Mouse (Mus musculus) spleen, adult 2 months (tissue): ENCODE data around the gene Xylt1. TPM values are rescaled to one million over a fixed set of nuclear protein-coding genes. Genes with fewer than 3 reads are reported as not detected.
A peak's percentile ranks its signal among the peaks of the same experiment; 100 is the strongest.

Source experiments
- DNase-seq, 2 experiments: peaks; one replicate each; pipeline versions ENCODE4 v3.0.0 to v3.0.0-alpha.2; 2012 to 2021; ENCODE audit warnings: low spot score in 2 of 2, low read depth in 1 of 2
- H3K27ac ChIP-seq: fragments of 200-500 bp; 2 replicates; pipeline ENCODE4 v1.5.1; 2012; ENCODE audit warnings: low read length, inconsistent platforms; ENCODE audit not compliant: insufficient read depth
- H3K27me3 ChIP-seq: fragments of 200-500 bp; 2 replicates; pipeline ENCODE4 v1.6.1; 2012; ENCODE audit warnings: mild to moderate bottlenecking, moderate library complexity, low read length, inconsistent platforms; ENCODE audit not compliant: control insufficient read depth, insufficient read depth
- H3K36me3 ChIP-seq: fragments of 200-500 bp; 2 replicates; pipeline ENCODE4 v1.6.1; 2012; ENCODE audit warnings: mild to moderate bottlenecking, low read length, inconsistent platforms; ENCODE audit not compliant: control insufficient read depth, insufficient read depth
- H3K4me1 ChIP-seq: fragments of 200-500 bp; 2 replicates; pipeline ENCODE4 v1.6.1; 2011; ENCODE audit warnings: inconsistent platforms; ENCODE audit not compliant: control insufficient read depth, insufficient read depth, insufficient read length
- H3K4me3 ChIP-seq: fragments of 200-500 bp; 2 replicates; pipeline ENCODE4 v1.5.1; 2011; ENCODE audit warnings: mild to moderate bottlenecking, inconsistent platforms; ENCODE audit not compliant: insufficient read depth, insufficient read length; ENCODE audit errors: extremely low read depth
- CTCF ChIP-seq: fragments of 200-500 bp; IDR thresholded peaks from 2 replicates; pipeline ENCODE4 v1.5.1; 2011; ENCODE audit warnings: mild to moderate bottlenecking, inconsistent platforms; ENCODE audit not compliant: insufficient read depth, insufficient read length, insufficient replicate concordance; ENCODE audit errors: extremely low read depth
- POLR2A ChIP-seq: fragments of 200-500 bp; IDR thresholded peaks from 2 replicates; pipeline ENCODE4 v1.6.1; 2011; ENCODE audit warnings: low read depth, low read length, inconsistent platforms
- WGBS: fragments of 180-500 bp; shearing (Covaris S2); methylation state at CpG from one replicate; pipeline ENCODE4 v1.1.7; 2018; 5-methylcytosine and 5-hydroxymethylcytosine counted together
- polyA plus RNA-seq: library from polyadenylated mRNA; depleted of rRNA; stranded (reverse); fragments of >200 nt; gene quantifications from 2 replicates; pipeline ENCODE4 v1.2.3, GENCODE M21; 2012

Gene Xylt1
- polyA plus RNA-seq, 1 experiment: 7.8 TPM

DNA sequence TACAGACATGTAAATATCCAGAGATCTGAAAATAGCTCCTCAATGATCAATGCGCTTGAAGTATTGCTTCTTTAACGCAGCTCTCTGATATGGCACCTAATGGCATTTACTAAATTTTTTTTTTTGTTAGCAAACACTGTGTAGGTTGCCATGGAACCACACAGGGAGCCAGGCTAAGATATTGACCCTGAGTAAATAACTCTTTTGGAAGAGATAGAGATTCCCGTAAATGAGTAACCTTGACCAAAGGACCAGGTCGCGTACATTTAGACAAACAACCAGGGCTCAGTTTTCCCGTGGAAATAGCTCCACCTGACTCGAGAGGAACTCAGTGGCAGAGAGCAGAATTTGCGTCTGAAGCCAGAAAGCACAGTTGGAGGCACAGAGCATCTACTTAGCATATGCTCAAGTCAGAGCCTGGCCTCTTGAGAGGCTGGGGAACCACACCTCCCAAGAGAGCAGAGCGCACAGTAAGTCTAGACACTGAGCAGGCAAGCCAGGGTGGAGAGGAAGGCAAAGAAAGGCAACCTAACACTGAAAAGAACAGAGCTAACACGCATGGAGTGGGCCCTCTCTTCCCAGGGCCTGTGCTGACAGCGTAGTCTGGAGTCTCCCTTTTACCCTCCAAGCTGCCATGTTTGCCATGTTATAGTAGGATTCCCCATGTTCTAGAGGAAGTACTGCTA is 232.2 kb downstream of the Xylt1 start:
- no peak for TF ChIP-seq CTCF
- no peak for TF ChIP-seq POLR2A
- Histone ChIP-seq H3K4me1 (peaks cover 27% of the 10 kb centered on the region), H3K4me3 (no peak overlapping the region), H3K27ac (peak overlapping the region; percentile 92), H3K27me3 (no peaks in the 10 kb centered on the region), H3K36me3 (no peaks in the 10 kb centered on the region)
- peak in 1 of 2 experiments; percentile 65 for DNase-seq
- 51% methylated on average over 11 of the region's 11 CpGs for WGBS

GRCm38 (mm10) chr7:117613796-117614195 is 233.0 kb downstream of the Xylt1 start:
- Histone ChIP-seq H3K4me1 (peaks cover 27% of the 10 kb centered on the region), H3K27me3 (no peaks in the 10 kb centered on the region), H3K36me3 (no peaks in the 10 kb centered on the region), H3K4me3 (no peak overlapping the region), H3K27ac (peak overlapping the region; percentile 92)
- TF ChIP-seq POLR2A: no peak
- peak; percentile 54 to 67 for DNase-seq
- WGBS: 2% methylated on average over 3 of the region's 3 CpGs

DNA sequence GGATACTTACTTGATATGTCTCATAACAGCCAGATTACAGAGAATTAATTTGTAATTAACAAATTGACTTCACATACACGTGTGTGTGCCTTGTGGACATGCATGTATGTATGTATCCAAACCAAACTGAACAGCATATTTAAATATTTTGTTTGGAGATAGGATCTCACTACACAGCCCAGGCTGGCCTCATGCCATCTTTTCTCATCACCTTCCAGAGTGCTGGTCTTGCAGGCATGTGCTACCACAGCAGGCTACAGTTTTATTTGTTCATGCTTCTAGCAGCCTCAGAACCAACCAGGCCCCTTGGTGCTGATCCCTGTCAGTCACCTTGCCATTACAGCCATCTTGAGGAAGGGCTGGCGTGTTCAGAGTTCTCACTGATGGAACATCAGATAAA is 233.6 kb downstream of the Xylt1 start:
- peaks cover 27% of the 10 kb centered on the region for H3K4me1 ChIP-seq
- 83% methylated on average over 2 of the region's 2 CpGs for WGBS
- TF ChIP-seq POLR2A (no peak), CTCF (no peak)
- no peaks in the 10 kb centered on the region for H3K36me3 ChIP-seq
- H3K27ac ChIP-seq: peak overlapping the region; percentile 61
- no peaks in the 10 kb centered on the region for H3K27me3 ChIP-seq
- no peak for DNase-seq
- H3K4me3 ChIP-seq: no peak overlapping the region

DNA sequence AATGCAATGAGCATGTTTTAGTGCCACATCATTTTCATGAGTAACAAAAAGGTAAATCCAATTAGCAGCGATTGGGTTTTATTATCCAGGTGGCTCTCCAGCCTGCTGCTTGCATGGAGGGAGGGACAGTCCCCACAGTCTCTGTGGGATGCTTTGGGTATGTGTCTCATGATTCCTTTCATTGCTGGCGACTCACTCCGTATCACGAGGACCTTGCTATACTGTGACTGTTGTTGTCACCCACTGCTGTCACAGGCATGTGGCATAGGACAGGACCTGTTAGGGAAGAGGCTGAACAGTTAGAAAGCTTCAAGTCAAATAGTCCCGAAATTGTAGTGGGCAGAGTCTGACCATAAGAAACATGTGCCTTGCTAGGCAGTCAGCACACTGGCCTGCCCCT is 234.1 kb downstream of the Xylt1 start:
- WGBS: 89% methylated on average over 5 of the region's 5 CpGs
- H3K4me3 ChIP-seq: no peak overlapping the region
- no peak for DNase-seq
- peaks cover 27% of the 10 kb centered on the region for H3K4me1 ChIP-seq
- no peaks in the 10 kb centered on the region for H3K27me3 ChIP-seq
- no peaks in the 10 kb centered on the region for H3K36me3 ChIP-seq
- TF ChIP-seq CTCF (no peak), POLR2A (no peak)
- H3K27ac ChIP-seq: peak overlapping the region; percentile 61

DNA sequence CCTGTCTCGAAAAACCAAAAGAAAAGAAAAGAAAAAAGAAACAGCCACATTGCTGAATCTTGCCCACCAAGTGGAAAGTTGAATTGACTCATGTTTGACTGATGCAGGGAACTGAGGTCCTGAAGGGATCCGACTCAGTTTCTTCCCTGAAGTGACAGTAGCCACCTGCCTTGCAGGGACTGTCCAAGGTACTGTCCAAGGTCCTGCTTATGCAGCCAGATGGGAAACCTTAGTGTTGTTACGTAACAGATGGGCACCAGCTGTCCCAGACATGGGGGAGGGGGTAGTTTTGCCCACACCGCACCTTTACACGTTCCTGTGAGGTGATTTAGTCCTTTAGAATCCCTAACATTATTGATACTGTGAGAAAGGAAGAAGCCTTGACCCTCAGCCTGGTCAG is 235.5 kb downstream of the Xylt1 start:
- DNase-seq: peak in 1 of 2 experiments; percentile 17
- Histone ChIP-seq H3K36me3 (no peaks in the 10 kb centered on the region), H3K4me3 (no peak overlapping the region), H3K27ac (no peak overlapping the region), H3K4me1 (peaks cover 25% of the 10 kb centered on the region), H3K27me3 (no peaks in the 10 kb centered on the region)
- TF ChIP-seq POLR2A (no peak), CTCF (no peak)
- WGBS: 63% methylated on average over 5 of the region's 5 CpGs

DNA sequence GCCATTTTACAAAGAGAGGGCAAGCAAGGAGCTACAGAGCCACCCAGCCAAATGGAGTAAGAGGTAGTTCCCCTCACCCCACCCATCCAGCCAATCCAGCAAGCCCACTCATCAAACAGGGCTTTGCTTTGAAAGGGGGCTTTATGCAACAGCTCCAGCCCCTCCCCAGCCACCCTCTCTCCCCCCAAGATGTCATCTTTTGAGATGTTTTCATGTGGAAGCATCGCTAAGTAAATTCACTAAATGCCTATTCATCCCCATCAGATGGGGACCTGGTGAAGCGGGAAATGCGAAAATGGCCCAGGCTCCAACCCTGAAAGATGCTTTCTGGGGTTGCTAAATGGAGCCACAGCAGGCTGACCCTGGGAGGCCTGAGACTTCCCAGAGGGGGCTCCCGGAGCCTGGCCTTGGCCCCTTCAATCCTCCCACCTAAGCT is 238.0 kb downstream of the Xylt1 start:
- Histone ChIP-seq H3K27ac (no peak overlapping the region), H3K36me3 (no peaks in the 10 kb centered on the region), H3K4me1 (peaks cover 13% of the 10 kb centered on the region), H3K27me3 (no peaks in the 10 kb centered on the region), H3K4me3 (no peak overlapping the region)
- DNase-seq: no peak
- 94% methylated on average over 4 of the region's 4 CpGs for WGBS
- no peak for TF ChIP-seq POLR2A

DNA sequence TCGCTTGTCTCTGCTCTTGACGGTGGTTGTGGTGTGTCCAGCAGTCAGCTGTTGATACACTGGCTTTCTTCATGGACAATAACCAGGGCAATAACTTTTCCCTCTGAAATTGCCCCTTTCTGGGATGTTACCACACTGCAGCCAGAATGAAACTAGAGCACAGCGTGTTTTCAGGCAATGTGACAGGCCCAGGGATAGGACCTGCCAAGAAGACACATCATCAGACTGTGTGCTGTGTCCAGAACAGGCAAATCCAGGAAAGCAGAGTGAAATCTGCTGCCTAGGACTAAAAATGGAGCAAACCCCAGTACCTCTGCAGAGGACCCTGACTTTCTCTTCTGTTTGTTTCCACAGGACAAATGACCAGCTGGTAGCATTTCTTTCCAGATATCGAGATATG is 240.8 kb downstream of the Xylt1 start:
- H3K27me3 ChIP-seq: no peaks in the 10 kb centered on the region
- no peaks in the 10 kb centered on the region for H3K36me3 ChIP-seq
- WGBS: 92% methylated on average over 4 of the region's 4 CpGs
- H3K4me1 ChIP-seq: 0 out of 2 replicates have a peak, but pooled peaks cover 2% of the 10 kb centered on the region
- no peak for DNase-seq
- no peak overlapping the region for H3K4me3 ChIP-seq
- TF ChIP-seq POLR2A (no peak), CTCF (no peak)
- no peak overlapping the region for H3K27ac ChIP-seq
